Mouse (Mus musculus) urinary bladder, postnatal 25 days (tissue): ENCODE results near the gene Mapk14.

Experiments
- DNase-seq: peaks from one replicate; pipeline ENCODE4 v3.0.0; 2022; ENCODE audit warnings: low spot score

The Mapk14 gene

GRCm38 (mm10) chr17:28781290-28782045, 90.3 kb downstream of the Mapk14 start:
- no peak for DNase-seq

GRCm38 (mm10) chr17:28785036-28785435, 93.9 kb downstream of the Mapk14 start:
- DNase-seq: no peak

DNA sequence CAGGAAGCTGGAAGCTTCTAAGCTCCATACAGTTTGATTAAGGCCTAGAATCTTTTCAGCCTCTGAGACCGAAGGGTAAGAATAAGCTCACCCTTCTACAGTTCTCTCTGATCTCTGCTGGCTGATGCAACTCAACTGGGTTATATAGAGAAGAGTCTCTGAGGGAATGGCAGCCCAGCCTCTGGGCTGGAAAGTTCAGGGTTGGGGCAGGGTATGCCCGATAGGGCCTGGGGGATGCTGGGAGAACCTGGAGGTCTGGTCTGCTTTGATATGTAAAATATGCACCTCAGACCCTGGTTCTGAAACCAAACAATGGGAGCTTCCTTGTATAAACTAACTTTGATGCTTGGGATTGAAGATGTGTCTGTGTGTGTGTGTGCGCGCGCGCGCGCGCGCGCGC, 96.4 kb downstream of the Mapk14 start:
- no peak for DNase-seq

DNA sequence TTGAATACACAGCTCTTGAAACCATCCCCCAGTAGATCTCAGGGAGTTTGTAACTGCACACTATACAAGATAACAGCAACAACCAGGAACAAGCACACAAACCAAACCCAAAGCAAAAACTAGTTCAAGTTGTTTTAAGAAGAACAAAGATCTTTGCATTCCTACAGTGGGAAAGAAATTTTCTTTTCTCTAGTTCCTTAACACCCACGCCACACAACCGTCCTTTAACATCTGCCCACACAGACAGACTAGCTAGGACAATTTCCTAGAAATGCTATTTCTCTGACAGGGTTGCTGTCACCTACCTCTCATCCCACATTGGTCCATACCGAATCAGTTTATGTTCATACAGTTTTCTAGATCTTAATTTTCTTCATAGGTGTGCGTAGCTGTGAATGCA, 105.9 kb downstream of the Mapk14 start:
- DNase-seq: no peak
